Mouse (Mus musculus) monocyte, adult 2 months (primary cell): ENCODE results near the gene Ypel3.
"Not testable (repeated sequence)": the region's sequence is repeated elsewhere in the genome, so short reads cannot be mapped to it uniquely, and the experiment has no call there.

ENCODE experiments used
- DNase-seq, 2 experiments: peaks; one replicate each; pipeline ENCODE4 v3.0.0; 2022; ENCODE audit warnings: low spot score in 2 of 2, low read depth in 1 of 2

The Ypel3 gene

GRCm38 (mm10) chr7:126776598-126777057, at the start of gene Ypel3:
Gene Ypel3, plus strand, starts transcription at chr7:126776955.
- peak; percentile 71 to 83 for DNase-seq

- not testable (repeated sequence) for DNase-seq
These were observed 46.4 kb upstream of the Ypel3 start for GRCm38 (mm10) chr7:126730256-126730789.

- no peak for DNase-seq
These were observed 40.6 kb upstream of the Ypel3 start for GRCm38 (mm10) chr7:126736122-126736521.

- no peak for DNase-seq
These were observed 37.2 kb upstream of the Ypel3 start for GRCm38 (mm10) chr7:126739551-126739950.

GRCm38 (mm10) chr7:126740132-126740735, 36.5 kb upstream of the Ypel3 start:
- no peak for DNase-seq

- DNase-seq = no peak
These were observed 35.8 kb upstream of the Ypel3 start for GRCm38 (mm10) chr7:126740977-126741376.

GRCm38 (mm10) chr7:126741452-126741851, 35.3 kb upstream of the Ypel3 start:
- DNase-seq = no peak

GRCm38 (mm10) chr7:126741964-126742482, 34.7 kb upstream of the Ypel3 start:
- no peak for DNase-seq

- DNase-seq = peak; percentile 61 to 70
These were observed 30.7 kb upstream of the Ypel3 start for GRCm38 (mm10) chr7:126746066-126746465.

GRCm38 (mm10) chr7:126746798-126747197, 30.0 kb upstream of the Ypel3 start:
- DNase-seq = peak in 1 of 2 experiments; percentile 57

- no peak for DNase-seq
These were observed 27.9 kb upstream of the Ypel3 start for GRCm38 (mm10) chr7:126748824-126749223.

- no peak for DNase-seq
These were observed 27.0 kb upstream of the Ypel3 start for GRCm38 (mm10) chr7:126749582-126750343.

- peak in 1 of 2 experiments; percentile 41 for DNase-seq
These were observed 21.9 kb upstream of the Ypel3 start for GRCm38 (mm10) chr7:126754866-126755265.

GRCm38 (mm10) chr7:126758539-126758938, 18.2 kb upstream of the Ypel3 start:
- no peak for DNase-seq

GRCm38 (mm10) chr7:126759050-126759671, 17.6 kb upstream of the Ypel3 start, which contains the start of gene Mapk3:
Gene Mapk3, plus strand, starts transcription at chr7:126759601.
- peak; percentile 73 to 84 for DNase-seq

GRCm38 (mm10) chr7:126759672-126760390, 16.9 kb upstream of the Ypel3 start:
- no peak for DNase-seq

GRCm38 (mm10) chr7:126760391-126760802, 16.4 kb upstream of the Ypel3 start:
- DNase-seq = no peak

- no peak for DNase-seq
These were observed 15.8 kb upstream of the Ypel3 start for GRCm38 (mm10) chr7:126760956-126761355.

- DNase-seq = no peak
These were observed 15.2 kb upstream of the Ypel3 start for GRCm38 (mm10) chr7:126761529-126762067.

GRCm38 (mm10) chr7:126762471-126763008, 14.2 kb upstream of the Ypel3 start:
- no peak for DNase-seq
